Mouse (Mus musculus): Measurements from ENCODE around the gene Exoc4. TPM values are rescaled to one million over a fixed set of nuclear protein-coding genes. Genes with fewer than 3 reads are reported as not detected.
A peak's percentile ranks its signal among the peaks of the same experiment; 100 is the strongest.

Exoc4 gene
- polyA plus RNA-seq, 1 experiment from 2014 or later: 11.7 TPM

DNA sequence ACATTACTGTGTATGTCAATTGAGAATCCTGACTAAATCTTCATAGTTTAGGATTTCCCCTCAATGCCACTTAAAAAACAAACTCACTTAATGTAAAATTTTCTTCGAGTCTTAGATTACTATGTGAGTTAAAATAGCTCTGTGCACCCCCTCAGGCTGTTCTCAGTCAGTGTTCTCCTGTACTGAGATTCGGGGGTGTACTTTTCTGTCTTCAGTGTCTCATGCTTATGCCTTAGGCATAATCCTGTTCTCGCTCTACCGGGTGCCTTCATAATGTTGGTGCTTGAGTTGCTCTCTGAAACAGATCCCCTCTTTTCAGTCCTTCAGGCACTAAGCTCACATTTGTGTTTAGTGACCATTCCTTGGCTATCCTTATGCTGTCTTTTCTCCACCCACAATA is 253.5 kb downstream of the Exoc4 start:
- Histone ChIP-seq H3K27ac (ENCODE audit: low read length) (no peak overlapping the region), H3K4me3 (ENCODE audit: low read depth, low read length) (no peak overlapping the region), H3K36me3 (ENCODE audit: insufficient read depth, low read length) (no peaks in the 10 kb centered on the region), H3K27me3 (replicated peaks; ENCODE audit: insufficient read depth, low read length) (no peaks in the 10 kb centered on the region), H3K4me2 (replicated peaks; ENCODE audit: low read depth, low read length) (no peak overlapping the region), H3K9ac (replicated peaks; ENCODE audit: low read depth) (no peak overlapping the region), H3K4me1 (ENCODE audit: insufficient read depth, low read depth, low read length) (no peaks in the 10 kb centered on the region), H3K9me3 (ENCODE audit: low read length) (no peaks in the 10 kb centered on the region)
- WGBS: 83% methylated on average over 4 of the region's 4 CpGs
- no peak for DNase-seq (ENCODE audit: low spot score)
- TF ChIP-seq EP300 (IDR thresholded peaks at IDR 0.05) (no peak), CTCF (IDR thresholded peaks at IDR 0.05) (no peak)
- no peak for ATAC-seq

GRCm38 (mm10) chr6:33503381-33503780 is 254.5 kb downstream of the Exoc4 start:
- H3K27ac ChIP-seq (ENCODE audit: low read length): no peak overlapping the region
- TF ChIP-seq CTCF (IDR thresholded peaks at IDR 0.05) (no peak), EP300 (IDR thresholded peaks at IDR 0.05) (no peak)
- H3K27me3 ChIP-seq (replicated peaks; ENCODE audit: insufficient read depth, low read length): no peaks in the 10 kb centered on the region
- no peaks in the 10 kb centered on the region for H3K9me3 ChIP-seq (ENCODE audit: low read length)
- no peak overlapping the region for H3K9ac ChIP-seq (replicated peaks; ENCODE audit: low read depth)
- H3K4me1 ChIP-seq (ENCODE audit: insufficient read depth, low read depth, low read length): no peaks in the 10 kb centered on the region
- ATAC-seq (no peak), DNase-seq (ENCODE audit: low spot score) (no peak)
- WGBS: 62% methylated on average over 3 of the region's 3 CpGs
- H3K4me2 ChIP-seq (replicated peaks; ENCODE audit: low read depth, low read length): no peak overlapping the region
- H3K36me3 ChIP-seq (ENCODE audit: insufficient read depth, low read length): no peaks in the 10 kb centered on the region
- no peak overlapping the region for H3K4me3 ChIP-seq (ENCODE audit: low read depth, low read length)

DNA sequence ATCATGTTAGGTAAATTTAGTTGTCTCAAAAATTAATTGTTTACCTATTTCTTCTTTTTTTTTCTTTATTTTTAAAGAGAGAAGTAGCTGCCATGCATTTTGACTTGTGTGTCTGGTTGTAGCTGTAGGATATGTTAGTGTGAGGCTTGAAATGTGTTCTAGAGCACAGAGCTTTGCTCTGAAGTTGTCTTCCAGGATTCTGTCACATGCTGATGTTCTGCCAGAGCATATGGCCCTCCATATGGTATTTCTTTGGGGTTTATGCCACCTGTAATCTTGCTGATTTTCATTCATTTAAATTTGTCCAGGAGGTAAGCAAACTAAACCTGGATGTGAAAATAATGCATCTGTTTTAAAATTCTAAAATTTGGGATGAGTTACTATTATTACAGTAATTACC is 258.2 kb downstream of the Exoc4 start:
- Histone ChIP-seq H3K27me3 (replicated peaks; ENCODE audit: insufficient read depth, low read length) (no peaks in the 10 kb centered on the region), H3K9me3 (ENCODE audit: low read length) (no peaks in the 10 kb centered on the region), H3K4me3 (ENCODE audit: low read depth, low read length) (no peak overlapping the region), H3K9ac (replicated peaks; ENCODE audit: low read depth) (no peak overlapping the region), H3K36me3 (ENCODE audit: insufficient read depth, low read length) (no peaks in the 10 kb centered on the region), H3K4me2 (replicated peaks; ENCODE audit: low read depth, low read length) (no peak overlapping the region), H3K4me1 (ENCODE audit: insufficient read depth, low read depth, low read length) (no peaks in the 10 kb centered on the region), H3K27ac (ENCODE audit: low read length) (no peak overlapping the region)
- TF ChIP-seq EP300 (IDR thresholded peaks at IDR 0.05): no peak
- TF ChIP-seq CTCF (IDR thresholded peaks at IDR 0.05): no peak
- DNase-seq (ENCODE audit: low spot score): no peak
- ATAC-seq: no peak

DNA sequence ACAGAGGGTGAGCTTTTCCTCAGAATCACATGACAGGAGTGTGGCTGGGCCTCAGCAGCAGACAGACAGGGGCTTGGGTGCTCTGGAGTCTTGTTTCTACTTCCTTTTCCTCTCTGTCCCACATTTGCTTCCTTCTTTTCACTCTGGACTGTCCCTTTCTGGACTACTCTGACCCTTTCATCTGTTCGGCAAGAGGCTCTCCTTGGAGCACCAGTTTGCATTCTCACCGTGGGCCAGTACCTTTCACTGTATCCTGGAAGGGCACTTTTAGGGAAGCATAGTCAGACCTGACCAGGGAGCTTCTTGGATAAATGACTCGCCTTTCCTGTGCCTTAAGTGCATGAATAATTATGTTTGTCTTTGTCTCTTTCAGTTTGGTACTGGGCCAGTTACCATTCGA is 266.5 kb downstream of the Exoc4 start:
- no peaks in the 10 kb centered on the region for H3K27me3 ChIP-seq (replicated peaks; ENCODE audit: insufficient read depth, low read length)
- no peak overlapping the region for H3K9ac ChIP-seq (replicated peaks; ENCODE audit: low read depth)
- H3K36me3 ChIP-seq (ENCODE audit: insufficient read depth, low read length): no peaks in the 10 kb centered on the region
- H3K27ac ChIP-seq (ENCODE audit: low read length): no peak overlapping the region
- no peaks in the 10 kb centered on the region for H3K9me3 ChIP-seq (ENCODE audit: low read length)
- H3K4me2 ChIP-seq (replicated peaks; ENCODE audit: low read depth, low read length): no peak overlapping the region
- WGBS: 21% methylated on average over 4 of the region's 4 CpGs
- peaks cover 4% of the 10 kb centered on the region; the same call in 1 of the 2 replicates for H3K4me1 ChIP-seq (ENCODE audit: insufficient read depth, low read depth, low read length)
- ATAC-seq: no peak
- no peak overlapping the region for H3K4me3 ChIP-seq (ENCODE audit: low read depth, low read length)
- TF ChIP-seq CTCF (IDR thresholded peaks at IDR 0.05) (no peak), EP300 (IDR thresholded peaks at IDR 0.05) (no peak)
- peak; percentile 6 for DNase-seq (ENCODE audit: low spot score)

DNA sequence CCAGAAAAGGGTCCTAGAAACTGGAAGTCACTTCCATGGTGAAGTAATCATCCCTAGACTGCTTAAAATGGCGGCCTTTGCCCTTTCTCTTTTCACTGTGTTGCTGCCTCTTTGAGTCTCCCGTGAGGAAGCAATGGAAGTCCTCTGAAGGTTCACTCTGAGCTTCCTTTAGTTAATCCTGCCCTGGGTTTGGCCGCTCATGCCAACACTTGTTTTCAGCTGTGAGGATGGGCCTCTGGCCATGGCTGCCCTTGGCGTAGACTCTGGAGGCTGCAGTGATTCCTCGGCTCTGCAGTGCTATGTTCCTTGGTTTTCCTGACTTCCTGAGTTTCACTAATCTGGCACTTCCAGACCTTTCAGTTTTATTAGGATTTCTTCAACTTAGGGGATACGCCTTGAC is 267.9 kb downstream of the Exoc4 start:
- Histone ChIP-seq H3K9me3 (ENCODE audit: low read length) (no peaks in the 10 kb centered on the region), H3K27ac (ENCODE audit: low read length) (no peak overlapping the region), H3K9ac (replicated peaks; ENCODE audit: low read depth) (no peak overlapping the region), H3K4me1 (ENCODE audit: insufficient read depth, low read depth, low read length) (peaks cover 4% of the 10 kb centered on the region; the same call in 1 of the 2 replicates), H3K4me3 (ENCODE audit: low read depth, low read length) (no peak overlapping the region), H3K27me3 (replicated peaks; ENCODE audit: insufficient read depth, low read length) (no peaks in the 10 kb centered on the region), H3K4me2 (replicated peaks; ENCODE audit: low read depth, low read length) (no peak overlapping the region), H3K36me3 (ENCODE audit: insufficient read depth, low read length) (no peaks in the 10 kb centered on the region)
- TF ChIP-seq CTCF (IDR thresholded peaks at IDR 0.05) (no peak), EP300 (IDR thresholded peaks at IDR 0.05) (no peak)
- ATAC-seq (no peak), DNase-seq (ENCODE audit: low spot score) (no peak)
- WGBS: 87% methylated on average over 6 of the region's 6 CpGs

DNA sequence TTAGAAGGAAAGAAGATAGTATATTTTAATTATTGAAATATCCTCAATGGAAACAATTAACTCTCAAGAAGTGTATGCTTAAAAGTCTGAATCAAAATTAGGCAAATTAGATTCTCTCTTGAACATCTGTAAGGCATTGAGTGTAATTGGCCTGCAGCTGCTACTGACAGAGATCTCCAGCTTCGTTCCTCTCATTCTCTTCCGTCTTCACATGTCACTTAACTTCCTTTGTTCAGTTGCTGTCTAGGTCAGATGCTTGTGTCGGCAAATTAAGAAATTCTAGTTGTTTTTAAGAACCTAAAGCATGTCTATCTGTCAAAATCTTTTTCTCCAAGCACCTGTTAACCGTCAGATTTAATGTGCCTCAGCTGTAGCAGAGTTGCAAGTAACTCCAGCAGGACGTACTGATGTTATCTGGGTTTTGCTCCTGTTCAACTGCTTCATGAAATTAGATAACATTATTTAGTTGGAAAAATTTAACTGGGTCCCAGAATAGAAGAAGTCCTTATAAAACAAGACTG is 269.1 kb downstream of the Exoc4 start:
- Histone ChIP-seq H3K4me3 (ENCODE audit: low read depth, low read length) (no peak overlapping the region), H3K9ac (replicated peaks; ENCODE audit: low read depth) (no peak overlapping the region), H3K27ac (ENCODE audit: low read length) (no peak overlapping the region), H3K4me2 (replicated peaks; ENCODE audit: low read depth, low read length) (no peak overlapping the region), H3K9me3 (ENCODE audit: low read length) (no peaks in the 10 kb centered on the region), H3K27me3 (replicated peaks; ENCODE audit: insufficient read depth, low read length) (no peaks in the 10 kb centered on the region), H3K36me3 (ENCODE audit: insufficient read depth, low read length) (no peaks in the 10 kb centered on the region), H3K4me1 (ENCODE audit: insufficient read depth, low read depth, low read length) (peaks cover 4% of the 10 kb centered on the region; the same call in 1 of the 2 replicates)
- ATAC-seq (no peak), DNase-seq (ENCODE audit: low spot score) (no peak)
- WGBS: 44% methylated on average over 5 of the region's 5 CpGs
- no peak for TF ChIP-seq EP300 (IDR thresholded peaks at IDR 0.05)
- no peak for TF ChIP-seq CTCF (IDR thresholded peaks at IDR 0.05)

Measured in lung, postnatal 0 days (tissue).